Mouse (Mus musculus) c-Kit-positive CD71-positive TER-119-positive erythroid progenitor cells, embryonic 14.5 days (primary cell): ENCODE measurements at regions not wholly inside any gene's neighbourhood (a gene's known extent, or its start where the extent isn't known, plus 50 kb on each side); places are given as distances from the start of the nearest gene placed in this dataset.

Experiments
- DNase-seq: peaks from one replicate; pipeline ENCODE4 v3.0.0-alpha.2; 2013; ENCODE audit warnings: low spot score

- DNase-seq: no peak
Measured at GRCm38 (mm10) chr7:124455659-124456058, 473.0 kb downstream of the Hs3st4 start.

GRCm38 (mm10) chr7:124487326-124487725, 504.7 kb downstream of the Hs3st4 start:
- no peak for DNase-seq

- no peak for DNase-seq
Measured at GRCm38 (mm10) chr7:124491109-124491793, 508.6 kb downstream of the Hs3st4 start.

GRCm38 (mm10) chr7:124491851-124492390, 509.3 kb downstream of the Hs3st4 start:
- DNase-seq: no peak

GRCm38 (mm10) chr7:124500636-124501035, 518.0 kb downstream of the Hs3st4 start:
- no peak for DNase-seq

GRCm38 (mm10) chr7:124502760-124503159, 520.1 kb downstream of the Hs3st4 start:
- no peak for DNase-seq

- DNase-seq: no peak
Measured at GRCm38 (mm10) chr7:124549038-124549437, 566.4 kb downstream of the Hs3st4 start.

GRCm38 (mm10) chr7:124557213-124557612, 574.5 kb downstream of the Hs3st4 start:
- no peak for DNase-seq

- no peak for DNase-seq
Measured at GRCm38 (mm10) chr7:124570804-124571203, 588.1 kb downstream of the Hs3st4 start.

GRCm38 (mm10) chr7:124573666-124574065, 591.0 kb downstream of the Hs3st4 start:
- DNase-seq: no peak

GRCm38 (mm10) chr7:124581342-124581741, 598.7 kb downstream of the Hs3st4 start:
- DNase-seq: no peak

- DNase-seq: no peak
Measured at GRCm38 (mm10) chr7:124585296-124585695, 602.6 kb downstream of the Hs3st4 start.

GRCm38 (mm10) chr7:124591369-124591768, 608.7 kb downstream of the Hs3st4 start:
- DNase-seq: no peak

- DNase-seq: no peak
Measured at GRCm38 (mm10) chr7:124593462-124593861, 610.8 kb downstream of the Hs3st4 start.

- DNase-seq: no peak
Measured at GRCm38 (mm10) chr7:124600767-124601166, 618.1 kb downstream of the Hs3st4 start.

- DNase-seq: no peak
Measured at GRCm38 (mm10) chr7:124604581-124604980, 621.9 kb downstream of the Hs3st4 start.

- no peak for DNase-seq
Measured at GRCm38 (mm10) chr7:124605978-124606377, 623.3 kb downstream of the Hs3st4 start.

- no peak for DNase-seq
Measured at GRCm38 (mm10) chr7:124607061-124607460, 624.4 kb downstream of the Hs3st4 start.

- no peak for DNase-seq
Measured at GRCm38 (mm10) chr7:124610437-124610836, 627.8 kb downstream of the Hs3st4 start.

- DNase-seq: no peak
Measured at GRCm38 (mm10) chr7:124647131-124647530, 664.5 kb downstream of the Hs3st4 start.

GRCm38 (mm10) chr7:124667180-124667968, 684.7 kb downstream of the Hs3st4 start:
- no peak for DNase-seq

GRCm38 (mm10) chr7:124668058-124668457, 685.4 kb downstream of the Hs3st4 start:
- DNase-seq: no peak

- DNase-seq: no peak
Measured at GRCm38 (mm10) chr7:124670477-124670876, 687.8 kb downstream of the Hs3st4 start.
